8 mouse cellular contexts compared by ENCODE assay signal in genomic region chr2:94436952-94437351, GRCm38 (mm10). TPM values are rescaled to one million over a fixed set of nuclear protein-coding genes. Genes with fewer than 3 reads are reported as not detected.
A peak's percentile ranks its signal among the peaks of the same experiment; 100 is the strongest.
DNase-seq lines count a peak whose midpoint lies in the region; ATAC-seq and TF ChIP-seq lines count a peak whose summit lies in the region.

No protein-coding gene starts in this region.

- H3K4me1 ChIP-seq in spleen, adult 2 months (ENCODE audit: control insufficient read depth, insufficient read depth, insufficient read length), result peaks cover 17% of the 10 kb centered on the region; the same call in 1 of the 2 replicates
- peaks cover 23% of the 10 kb centered on the region for H3K4me1 ChIP-seq in embryonic facial prominence, embryonic 12.5 days
- H3K4me1 ChIP-seq in hindbrain, embryonic 16.5 days (ENCODE audit: control insufficient read depth, insufficient read depth, low read depth, low read length), result peaks cover 21% of the 10 kb centered on the region
- H3K4me1 ChIP-seq in lung, embryonic 15.5 days, result peaks cover 27% of the 10 kb centered on the region
- H3K4me1 ChIP-seq in small intestine, adult 2 months (ENCODE audit: control insufficient read depth, insufficient read depth, insufficient read length, low read length), result peaks cover 18% of the 10 kb centered on the region

- no peak for ATAC-seq in embryonic facial prominence, embryonic 12.5 days (ENCODE audit: insufficient number of reproducible peaks, insufficient read depth, low FRiP score, low TSS enrichment)
- no peak for ATAC-seq in hindbrain, embryonic 16.5 days
- no peak for ATAC-seq in lung, embryonic 15.5 days (ENCODE audit: borderline replicate concordance, extremely low read depth, low FRiP score, low TSS enrichment)

- peak overlapping the region; percentile 82 for H3K27ac ChIP-seq in spleen, adult 2 months (ENCODE audit: insufficient read depth, low read length)
- peak overlapping the region; percentile 81; the same call in 1 of the 2 replicates for H3K27ac ChIP-seq in embryonic facial prominence, embryonic 12.5 days
- H3K27ac ChIP-seq in hindbrain, embryonic 16.5 days (ENCODE audit: low read depth, low read length), result no peak overlapping the region
- H3K27ac ChIP-seq in lung, embryonic 15.5 days, result peak overlapping the region; percentile 61
- peak overlapping the region; percentile 67; the same call in 1 of the 2 replicates for H3K27ac ChIP-seq in small intestine, adult 2 months (ENCODE audit: insufficient read depth, low read depth, low read length)

- TF ChIP-seq CTCF in spleen, adult 2 months (IDR thresholded peaks at IDR 0.05; ENCODE audit: extremely low read depth, insufficient read depth, insufficient read length, insufficient replicate concordance), result no peak
- TF ChIP-seq CTCF in small intestine, adult 2 months (IDR thresholded peaks at IDR 0.05; ENCODE audit: extremely low read depth, insufficient read length, insufficient replicate concordance, low read depth, low read length), result no peak

- TF ChIP-seq POLR2A in spleen, adult 2 months (IDR thresholded peaks at IDR 0.05; ENCODE audit: low read depth, low read length), result no peak
- TF ChIP-seq POLR2A in small intestine, adult 2 months (IDR thresholded peaks at IDR 0.05; ENCODE audit: low read depth, low read length), result no peak

- H3K9me3 ChIP-seq in embryonic facial prominence, embryonic 12.5 days, result no peaks in the 10 kb centered on the region
- H3K9me3 ChIP-seq in hindbrain, embryonic 16.5 days (ENCODE audit: control insufficient read depth, low read length), result no peaks in the 10 kb centered on the region
- no peaks in the 10 kb centered on the region for H3K9me3 ChIP-seq in lung, embryonic 15.5 days

- no peaks in the 10 kb centered on the region for H3K27me3 ChIP-seq in spleen, adult 2 months (ENCODE audit: control insufficient read depth, insufficient read depth, low read length)
- no peaks in the 10 kb centered on the region for H3K27me3 ChIP-seq in embryonic facial prominence, embryonic 12.5 days
- H3K27me3 ChIP-seq in hindbrain, embryonic 16.5 days (replicated peaks; ENCODE audit: control insufficient read depth, insufficient read depth, low read length), result no peaks in the 10 kb centered on the region
- H3K27me3 ChIP-seq in lung, embryonic 15.5 days, result no peaks in the 10 kb centered on the region
- H3K27me3 ChIP-seq in small intestine, adult 2 months (ENCODE audit: control insufficient read depth, insufficient read depth, low read length), result no peaks in the 10 kb centered on the region

- H3K9ac ChIP-seq in embryonic facial prominence, embryonic 12.5 days, result peak overlapping the region; percentile 96
- peak overlapping the region; percentile 84 for H3K9ac ChIP-seq in hindbrain, embryonic 16.5 days (ENCODE audit: low read depth, low read length)
- H3K9ac ChIP-seq in lung, embryonic 15.5 days, result peak overlapping the region; percentile 94

- peak overlapping the region; percentile 98 for H3K4me3 ChIP-seq in spleen, adult 2 months (ENCODE audit: extremely low read depth, insufficient read depth, insufficient read length)
- peak overlapping the region; percentile 98 for H3K4me3 ChIP-seq in embryonic facial prominence, embryonic 12.5 days
- H3K4me3 ChIP-seq in hindbrain, embryonic 16.5 days (ENCODE audit: low read length), result peak overlapping the region; percentile 72
- H3K4me3 ChIP-seq in lung, embryonic 15.5 days, result peak overlapping the region; percentile 98
- peak overlapping the region; percentile 90 for H3K4me3 ChIP-seq in small intestine, adult 2 months (ENCODE audit: low read depth, low read length)

- WGBS in spleen, adult 2 months, result 1% methylated on average over 10 of the region's 10 CpGs
- WGBS in embryonic facial prominence, embryonic 12.5 days, result under 1% methylated on average over 10 of the region's 10 CpGs
- 1% methylated on average over 10 of the region's 10 CpGs for WGBS in hindbrain, embryonic 16.5 days
- 0% methylated on average over 10 of the region's 10 CpGs for WGBS in lung, embryonic 15.5 days
- WGBS in small intestine, adult 2 months, result under 1% methylated on average over 10 of the region's 10 CpGs

- DNase-seq in spleen, adult 2 months (ENCODE audit: low read depth in 1 of 2, low spot score in 2 of 2), result no peak
- DNase-seq in spleen, postnatal 10 days (ENCODE audit: low spot score in 2 of 2), result no peak
- DNase-seq in ovary, adult 18-20 months (ENCODE audit: low spot score), result no peak
- DNase-seq in cerebellum, adult 11-12 months, result no peak

- H3K36me3 ChIP-seq in spleen, adult 2 months (ENCODE audit: control insufficient read depth, insufficient read depth, low read length), result no peaks in the 10 kb centered on the region
- no peaks in the 10 kb centered on the region for H3K36me3 ChIP-seq in embryonic facial prominence, embryonic 12.5 days
- H3K36me3 ChIP-seq in hindbrain, embryonic 16.5 days (ENCODE audit: control insufficient read depth, insufficient read depth, low read length), result no peaks in the 10 kb centered on the region
- no peaks in the 10 kb centered on the region for H3K36me3 ChIP-seq in lung, embryonic 15.5 days
- H3K36me3 ChIP-seq in small intestine, adult 2 months (ENCODE audit: control insufficient read depth, insufficient read depth, low read length), result no peaks in the 10 kb centered on the region

- H3K4me2 ChIP-seq in embryonic facial prominence, embryonic 12.5 days (replicated peaks), result peak overlapping the region; percentile 83
- peak overlapping the region; percentile 88 for H3K4me2 ChIP-seq in hindbrain, embryonic 16.5 days (ENCODE audit: low read length)
- peak overlapping the region; percentile 85 for H3K4me2 ChIP-seq in lung, embryonic 15.5 days

RNA-seq across cellular contexts. Expression of gene Api5, which starts 1.0 kb away (rescaled TPM):
- polyA plus RNA-seq in spleen, adult 2 months (2012; rRNA removed), result 15.1 and 25.6 TPM in 2 replicates
- polyA plus RNA-seq in embryonic facial prominence, embryonic 12.5 days (2016; fragmentation: Nextera tagmentation; extraction: Ambion mirVana), result 182 and 189 TPM in 2 replicates
- 89.3 and 102 TPM in 2 replicates for polyA plus RNA-seq in hindbrain, embryonic 16.5 days (2015; fragmentation: Nextera tagmentation; extraction: Ambion mirVana)
- 159 and 160 TPM in 2 replicates for polyA plus RNA-seq in lung, embryonic 15.5 days (2015; fragmentation: Nextera tagmentation; extraction: Ambion mirVana)
- 16.1 and 17.6 TPM in 2 replicates for polyA plus RNA-seq in small intestine, adult 2 months (2012; rRNA removed)

RNA-seq across cellular contexts. Expression of gene Ttc17, which starts 30.5 kb away (rescaled TPM):
- polyA plus RNA-seq in spleen, adult 2 months (2012; rRNA removed), result 11.5 and 12.5 TPM in 2 replicates
- polyA plus RNA-seq in embryonic facial prominence, embryonic 12.5 days (2016; fragmentation: Nextera tagmentation; extraction: Ambion mirVana), result 16.7 and 16.9 TPM in 2 replicates
- 22.0 and 24.0 TPM in 2 replicates for polyA plus RNA-seq in hindbrain, embryonic 16.5 days (2015; fragmentation: Nextera tagmentation; extraction: Ambion mirVana)
- 15.7 and 20.6 TPM in 2 replicates for polyA plus RNA-seq in lung, embryonic 15.5 days (2015; fragmentation: Nextera tagmentation; extraction: Ambion mirVana)
- 7.2 and 12.3 TPM in 2 replicates for polyA plus RNA-seq in small intestine, adult 2 months (2012; rRNA removed)
